Mouse (Mus musculus): ENCODE measurements around the gene Ptpdc1. TPM values are rescaled to one million over a fixed set of nuclear protein-coding genes. Genes with fewer than 3 reads are reported as not detected.

Gene Ptpdc1
- 18.0 TPM for polyA plus RNA-seq (2014; fragmentation: Illumina TruSeq; extraction: RNeasy Lipid Tissue Mini Kit (QIAGEN cat#74804); ENCODE audit: low read depth, low replicate concordance)

GRCm38 (mm10) chr13:48625433-48626184 lies at the start of gene Ptpdc1:
Ptpdc1 (minus strand) TSS chr13:48625664.

GRCm38 (mm10) chr13:48662431-48663143 lies 37.1 kb upstream of the Ptpdc1 start, which contains the start of gene Barx1:
Barx1 (plus strand) TSS chr13:48662998.

Other genes starting within 250 kb of the Ptpdc1 start
- 3.8 TPM for gene Zfp169, start 112.2 kb downstream of the Ptpdc1 start, polyA plus RNA-seq (2014; fragmentation: Illumina TruSeq; extraction: RNeasy Lipid Tissue Mini Kit (QIAGEN cat#74804); ENCODE audit: low read depth, low replicate concordance)
- gene A830005F24Rik, start 112.1 kb downstream of the Ptpdc1 start, polyA plus RNA-seq (2014; fragmentation: Illumina TruSeq; extraction: RNeasy Lipid Tissue Mini Kit (QIAGEN cat#74804); ENCODE audit: low read depth, low replicate concordance): not detected
- gene Barx1, start 37.3 kb upstream of the Ptpdc1 start, polyA plus RNA-seq (2014; fragmentation: Illumina TruSeq; extraction: RNeasy Lipid Tissue Mini Kit (QIAGEN cat#74804); ENCODE audit: low read depth, low replicate concordance): not detected
- 27.5 TPM for gene Phf2, start 245.5 kb upstream of the Ptpdc1 start, polyA plus RNA-seq (2014; fragmentation: Illumina TruSeq; extraction: RNeasy Lipid Tissue Mini Kit (QIAGEN cat#74804); ENCODE audit: low read depth, low replicate concordance)